Mouse (Mus musculus) bone marrow macrophage, adult 2 months (primary cell): Measurements from ENCODE around the gene Cadm2.

Experiments used
- CTCF ChIP-seq: IDR thresholded peaks from 2 replicates; pipeline ENCODE4 v1.5.1; 2012; ENCODE audit warnings: low read depth, mild to moderate bottlenecking, low read length, moderate library complexity
- POLR2A ChIP-seq: IDR thresholded peaks from 2 replicates; pipeline ENCODE4 v1.6.1; 2012; ENCODE audit warnings: mild to moderate bottlenecking, low read depth, low read length, borderline replicate concordance

DNA sequence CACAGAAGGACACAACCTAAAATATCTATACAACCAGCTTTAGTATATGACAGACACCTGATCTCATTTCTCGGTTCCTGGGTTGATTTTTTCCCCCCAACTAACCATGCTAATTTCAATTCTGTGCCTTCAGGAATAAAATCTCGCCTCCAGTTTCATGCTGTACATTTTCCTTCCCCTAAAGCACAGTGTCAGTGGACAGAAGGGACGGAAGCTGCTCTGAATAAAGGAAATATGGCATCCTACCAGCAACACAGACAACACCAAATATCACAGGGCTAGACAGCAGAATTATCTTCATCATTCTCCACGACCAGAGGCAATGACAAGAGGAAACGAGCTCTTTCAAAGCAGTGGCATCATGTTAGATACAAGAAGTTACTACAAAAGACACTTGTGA, 498.2 kb downstream of the Cadm2 start:
- no peak for TF ChIP-seq CTCF
- no peak for TF ChIP-seq POLR2A
